Mouse (Mus musculus) adipocyte (in vitro differentiated cells): ENCODE results near the gene Tnnc2.
A peak's percentile ranks its signal among the peaks of the same experiment; 100 is the strongest.
"Not testable (repeated sequence)": the region's sequence is repeated elsewhere in the genome, so short reads cannot be mapped to it uniquely, and the experiment has no call there.

Source experiments
- DNase-seq: peaks from one replicate; pipeline ENCODE4 v3.0.0-alpha.2; 2016; ENCODE audit warnings: low spot score

The Tnnc2 gene

DNA sequence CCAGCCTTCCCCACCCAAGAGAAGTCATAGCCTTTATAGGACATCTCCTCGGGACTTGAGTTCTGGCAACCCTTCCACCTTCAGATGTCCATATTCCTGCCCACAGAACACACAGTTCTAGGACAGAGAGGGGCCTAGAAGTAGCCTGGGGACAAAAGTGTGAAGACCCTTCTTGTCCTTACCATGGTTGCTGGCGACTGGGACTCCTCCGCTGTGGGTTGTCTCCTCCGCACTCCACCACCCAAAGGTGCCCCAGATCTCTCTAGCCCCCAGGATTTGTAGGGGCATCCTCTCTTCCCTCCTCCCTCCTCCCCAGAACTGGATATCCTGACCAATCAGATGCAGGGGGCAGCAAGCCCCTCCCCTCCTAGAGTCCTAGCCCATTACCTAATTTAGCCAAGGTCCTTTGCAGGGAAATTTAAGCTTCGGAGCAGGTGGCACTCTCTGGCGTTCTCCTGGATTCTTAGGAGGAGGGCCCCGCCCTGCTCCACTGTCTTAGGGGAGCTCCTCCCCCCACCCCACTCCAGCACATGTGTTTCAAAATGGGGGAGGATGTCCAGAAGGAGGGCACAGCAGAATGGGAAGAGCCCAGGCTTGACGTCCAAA lies at the start of gene Tnnc2:
Tnnc2 (minus strand) TSS at position 487 of the 606 bp plus-strand sequence.
- DNase-seq = no peak

DNA sequence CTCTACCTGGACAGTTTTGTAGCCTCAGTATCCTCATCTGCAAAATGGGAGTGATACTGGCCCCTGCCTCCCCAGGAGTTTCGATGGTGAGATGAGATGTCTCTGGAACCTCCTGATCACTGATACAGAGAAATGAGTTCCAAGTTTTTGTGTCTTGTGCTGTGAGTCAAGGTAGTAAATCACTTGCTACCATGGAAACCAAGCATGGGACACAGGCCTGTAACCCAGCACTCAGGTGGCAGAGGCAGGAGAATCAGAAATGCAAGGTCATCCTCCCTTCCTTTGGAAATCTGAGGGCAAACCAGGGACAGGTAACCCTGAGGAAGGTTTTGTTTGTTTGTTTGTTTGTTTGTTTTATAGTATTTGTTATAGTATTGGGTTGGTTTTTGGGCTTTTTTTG lies 49.3 kb upstream of the Tnnc2 start:
- DNase-seq = no peak

DNA sequence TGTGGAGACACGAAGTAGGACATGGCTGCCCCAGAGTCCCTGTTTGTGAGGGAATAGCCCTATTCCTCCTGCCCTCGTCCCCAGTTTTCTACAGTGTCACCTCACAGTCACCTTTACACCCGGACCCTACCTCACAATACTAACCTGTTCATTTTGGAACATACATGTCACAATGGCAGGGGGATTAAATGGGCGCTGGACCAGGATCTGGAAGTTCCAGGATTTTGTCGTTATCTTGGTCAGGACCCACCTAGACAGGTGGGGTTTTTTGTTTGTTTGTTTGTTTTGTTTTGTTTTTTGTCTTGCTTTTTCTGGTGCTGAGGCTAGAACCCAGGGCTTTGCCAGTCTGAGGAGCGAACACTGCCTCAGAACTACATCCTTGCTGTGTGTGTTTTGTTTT lies 48.7 kb upstream of the Tnnc2 start, which contains the start of gene Spata25:
Spata25 (minus strand) TSS at position 101 of the 400 bp plus-strand sequence.
- no peak for DNase-seq

DNA sequence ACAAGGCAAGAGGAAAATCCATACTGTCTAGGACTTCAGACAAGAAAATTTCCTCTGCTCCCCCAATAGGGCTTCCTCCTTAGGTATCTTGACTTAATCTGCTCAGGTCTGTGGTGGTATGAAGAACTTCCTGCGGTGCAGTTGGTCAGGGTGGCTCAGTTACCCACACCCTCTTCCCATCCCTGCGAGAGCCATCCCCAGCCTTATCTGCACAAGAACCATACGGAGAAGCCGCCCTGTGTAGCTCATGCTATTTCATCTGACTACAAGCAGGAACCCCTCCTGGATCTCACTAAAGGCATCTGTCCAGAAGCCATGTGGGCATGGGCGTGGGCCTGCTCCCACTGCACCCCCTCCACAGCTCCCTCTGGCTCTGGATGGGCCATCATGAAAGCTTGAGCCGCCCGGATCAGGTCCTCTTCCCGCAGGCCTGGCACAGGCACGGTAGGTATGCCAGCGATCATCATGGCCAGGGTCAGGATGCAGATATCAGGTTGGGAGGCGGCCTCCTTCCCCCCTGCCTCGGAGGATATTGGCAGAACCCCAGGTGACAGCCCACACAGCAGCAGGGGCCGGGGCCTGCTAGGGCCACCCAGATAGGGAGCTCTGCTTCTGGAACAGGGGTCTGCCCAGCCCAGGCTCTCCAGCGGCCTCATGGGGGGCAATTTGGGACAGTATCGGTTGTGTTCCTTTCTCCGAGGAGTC lies 47.5 kb upstream of the Tnnc2 start:
- DNase-seq = no peak

DNA sequence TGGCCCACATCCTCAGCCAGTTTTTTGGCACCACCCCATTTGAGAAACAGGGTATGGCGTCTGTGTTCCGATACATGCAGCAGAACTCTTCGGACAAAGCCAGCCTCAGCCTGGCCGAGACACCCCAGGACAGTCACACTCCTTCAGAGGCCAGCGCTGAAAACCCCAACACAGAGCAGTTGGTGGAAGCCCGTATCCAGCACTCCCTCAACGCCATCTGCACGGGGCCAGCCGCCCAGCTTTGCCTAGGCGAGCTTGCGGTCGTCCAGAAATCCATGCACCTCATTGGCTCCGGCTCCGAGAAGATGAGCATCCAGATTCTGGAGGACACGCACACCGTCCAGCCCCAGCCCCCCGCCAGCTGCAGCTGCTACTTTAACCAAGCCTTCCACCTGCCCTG lies 45.8 kb upstream of the Tnnc2 start:
- DNase-seq = no peak

DNA sequence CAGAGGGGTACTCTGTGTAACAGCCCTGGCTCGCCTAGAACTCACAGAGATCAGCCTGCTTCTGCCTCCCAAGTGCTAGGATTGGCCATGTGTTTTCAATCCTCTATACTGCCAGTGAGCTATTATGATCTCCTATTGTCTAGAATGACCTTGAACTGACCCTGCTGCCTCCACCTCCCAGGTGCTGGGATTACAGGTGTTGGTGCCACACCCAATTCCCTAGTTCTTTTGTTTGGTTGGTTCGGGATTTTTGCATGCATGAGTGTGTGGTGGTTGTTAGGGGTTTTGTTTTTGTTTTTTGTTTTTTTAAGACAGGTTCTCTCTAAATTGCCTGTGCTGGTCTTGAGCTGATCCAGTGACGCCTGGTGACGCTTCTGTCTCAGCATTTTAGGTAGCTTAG lies 44.2 kb upstream of the Tnnc2 start:
- DNase-seq = no peak

DNA sequence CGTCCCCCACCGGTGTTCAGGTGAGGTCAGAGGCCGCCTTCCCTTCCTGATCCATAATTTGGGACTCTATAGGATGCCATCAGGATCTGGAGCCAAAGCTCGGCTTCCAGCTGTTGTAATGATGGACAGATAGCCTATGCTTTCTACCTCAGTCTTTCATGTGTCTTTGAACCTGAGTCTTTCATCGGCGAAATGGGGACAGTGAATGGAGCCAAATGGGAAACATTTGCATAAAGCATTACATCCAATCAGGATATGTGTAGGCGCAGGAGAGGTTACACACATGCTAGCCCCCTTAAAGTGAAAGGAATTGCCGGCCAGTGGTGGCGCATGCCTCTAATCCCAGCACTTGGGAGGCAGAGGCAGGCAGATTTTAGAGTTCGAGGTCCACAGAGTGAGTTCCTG lies 43.4 kb upstream of the Tnnc2 start:
- DNase-seq = no peak

DNA sequence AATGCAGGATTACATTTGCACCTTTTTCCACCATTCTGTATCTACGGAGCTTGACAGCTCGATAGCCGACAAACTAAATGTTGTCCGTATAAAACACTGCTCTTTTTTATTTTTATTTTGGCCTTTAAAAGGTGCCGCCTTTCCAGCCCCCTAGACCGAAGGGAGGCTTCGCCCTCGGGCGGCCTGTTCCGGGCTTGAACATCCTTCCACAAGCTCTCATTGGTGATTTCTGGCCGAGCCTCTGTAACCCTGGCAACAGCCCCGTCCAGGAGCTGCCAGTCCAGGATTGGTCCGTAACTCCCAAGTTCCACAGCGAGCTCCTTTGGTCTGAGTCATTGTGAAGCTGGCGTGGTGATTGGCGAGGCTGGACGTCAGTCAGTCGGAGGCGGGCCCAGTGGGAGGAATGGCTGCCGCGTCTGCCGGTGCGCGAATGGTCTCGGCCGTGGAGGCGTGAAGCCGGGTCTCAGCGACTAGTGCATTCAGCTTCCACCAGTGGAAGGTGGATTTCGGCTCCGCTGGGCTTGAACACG lies 42.9 kb upstream of the Tnnc2 start, which contains the start of gene Zswim1:
Zswim1 (plus strand) TSS at position 51 of the 530 bp plus-strand sequence.
- peak; percentile 99 for DNase-seq

DNA sequence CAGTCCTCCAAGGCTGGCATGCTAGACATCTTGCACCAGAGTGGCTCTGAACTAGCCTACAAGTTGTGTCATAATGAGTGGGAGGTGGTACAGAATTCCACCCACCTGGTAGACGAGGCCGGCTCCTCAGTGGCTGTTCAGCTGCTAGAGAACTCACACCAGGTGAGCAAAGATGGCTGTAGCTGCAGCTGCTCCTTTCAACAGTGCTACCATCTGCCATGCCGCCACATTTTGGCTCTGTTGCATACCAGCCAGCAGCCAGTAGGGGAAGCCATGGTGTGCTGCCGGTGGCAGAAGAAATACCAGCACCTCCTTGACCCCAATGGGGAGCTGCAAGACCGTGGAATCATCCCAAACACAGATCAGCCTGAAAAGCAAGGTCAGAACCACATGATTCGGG lies 41.3 kb upstream of the Tnnc2 start:
- no peak for DNase-seq

DNA sequence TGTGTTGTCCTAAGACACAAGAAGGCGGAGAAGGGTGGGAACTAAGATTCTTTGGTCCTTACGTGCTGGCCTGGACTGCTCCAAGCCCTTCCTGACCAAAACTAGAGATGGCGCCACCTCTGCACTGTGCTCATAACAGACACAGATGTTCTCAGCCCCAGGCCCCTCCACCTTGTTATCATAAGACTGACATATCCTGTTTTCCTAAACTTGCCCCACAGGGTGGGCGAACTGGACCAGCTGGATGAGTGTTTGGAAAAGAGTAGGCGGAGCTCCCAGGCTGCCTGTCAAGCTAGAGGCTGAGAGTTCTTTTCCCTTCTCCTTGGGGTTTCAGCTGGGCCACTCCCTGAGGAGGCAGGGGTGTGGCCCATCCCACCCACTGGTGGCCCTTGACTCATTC lies 37.9 kb upstream of the Tnnc2 start:
- no peak for DNase-seq

DNA sequence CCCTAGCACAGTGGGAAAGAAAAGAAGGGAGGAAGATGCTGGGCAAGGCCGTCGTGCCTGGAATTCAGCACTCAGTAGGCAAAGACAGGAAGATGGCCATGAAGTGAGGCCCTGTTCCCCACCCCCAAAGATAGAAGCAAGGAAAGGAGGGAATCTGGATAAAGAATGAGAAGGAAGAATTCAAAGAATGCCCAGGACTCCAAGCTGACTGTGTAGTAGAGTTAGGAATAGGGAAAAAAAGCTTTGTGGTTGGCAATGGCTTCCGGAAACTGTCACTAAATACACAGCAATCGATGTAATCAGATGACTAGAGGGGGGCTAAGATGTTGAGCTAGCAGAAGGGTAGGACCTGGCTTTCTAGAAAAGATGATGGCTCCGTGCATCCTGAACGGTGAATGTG lies 37.4 kb upstream of the Tnnc2 start:
- no peak for DNase-seq

DNA sequence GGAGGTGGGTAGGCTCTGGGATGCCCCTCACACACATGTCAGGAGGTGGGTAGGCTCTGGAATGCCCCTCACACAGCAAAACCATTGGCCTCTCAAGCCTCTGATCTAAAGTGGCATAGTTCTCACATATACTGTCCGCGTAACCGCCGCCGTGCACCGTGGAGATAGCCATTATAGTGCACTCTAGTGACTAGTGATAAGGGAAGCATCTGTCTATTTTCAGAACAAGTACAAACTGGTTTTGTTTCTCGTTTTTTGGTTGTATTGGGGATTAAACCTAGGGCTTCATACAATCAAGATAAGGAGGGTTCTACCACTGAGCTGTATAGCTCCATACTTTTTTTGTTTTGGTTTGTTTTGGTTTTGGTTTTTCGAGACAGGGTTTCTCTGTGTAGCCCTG lies 36.1 kb upstream of the Tnnc2 start:
- no peak for DNase-seq

DNA sequence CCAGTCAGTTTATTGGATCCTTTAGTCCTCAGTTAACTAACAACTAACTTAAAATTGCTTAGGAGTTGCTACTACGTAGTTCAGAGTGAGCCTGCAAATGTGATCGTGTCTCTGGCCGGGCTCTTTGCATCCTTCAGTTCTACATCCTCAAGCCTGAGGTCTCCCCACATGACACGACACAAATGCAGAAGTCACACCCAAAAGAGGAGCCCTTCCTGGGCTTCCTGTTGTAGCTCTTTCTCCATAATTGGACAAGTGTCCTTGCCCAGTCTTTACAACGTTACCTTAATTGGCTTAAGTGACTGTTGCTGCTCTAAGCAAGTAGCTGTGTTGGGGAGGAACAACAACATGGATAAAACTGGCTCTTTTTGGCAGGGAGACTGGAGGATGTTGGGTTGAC lies 35.6 kb upstream of the Tnnc2 start:
- no peak for DNase-seq

DNA sequence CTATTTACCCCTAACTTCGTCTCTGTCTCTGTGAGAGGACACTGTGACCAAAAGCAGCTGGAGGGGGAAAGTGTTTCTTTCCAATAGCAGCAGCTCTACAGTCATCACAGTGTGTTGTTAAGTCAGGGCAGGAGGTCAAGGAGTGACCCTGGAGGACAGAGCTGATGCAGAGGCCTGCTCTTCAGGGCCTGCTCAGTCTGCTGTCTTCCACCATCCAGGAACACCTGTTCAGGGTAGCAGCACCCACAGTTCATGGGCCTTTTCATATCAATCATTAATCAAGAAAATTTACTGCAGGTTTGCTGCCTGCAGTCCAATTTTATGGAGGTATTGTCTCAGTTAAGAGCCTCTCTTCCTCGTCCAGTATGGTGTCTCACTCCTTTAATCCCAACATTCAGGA lies 33.8 kb upstream of the Tnnc2 start:
- no peak for DNase-seq

DNA sequence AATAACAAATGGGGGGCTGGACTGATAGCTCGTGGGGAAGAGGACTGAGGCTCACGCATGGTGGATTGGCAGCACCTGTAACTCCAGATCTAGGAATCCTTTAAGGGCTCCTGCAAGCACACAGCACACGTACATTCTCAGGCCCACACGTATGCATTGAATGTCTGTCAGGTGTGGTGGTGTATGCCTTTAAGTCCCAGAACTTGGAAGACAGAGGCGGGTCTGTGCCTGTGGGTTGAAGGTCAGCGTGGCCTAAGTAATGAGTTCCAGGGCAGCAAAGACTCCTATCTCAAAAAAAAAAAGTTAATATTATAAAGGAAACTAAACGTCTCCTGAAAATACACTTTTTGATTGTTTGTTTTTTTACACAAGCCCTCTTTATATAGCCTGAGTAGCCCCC lies 26.8 kb upstream of the Tnnc2 start:
- no peak for DNase-seq

DNA sequence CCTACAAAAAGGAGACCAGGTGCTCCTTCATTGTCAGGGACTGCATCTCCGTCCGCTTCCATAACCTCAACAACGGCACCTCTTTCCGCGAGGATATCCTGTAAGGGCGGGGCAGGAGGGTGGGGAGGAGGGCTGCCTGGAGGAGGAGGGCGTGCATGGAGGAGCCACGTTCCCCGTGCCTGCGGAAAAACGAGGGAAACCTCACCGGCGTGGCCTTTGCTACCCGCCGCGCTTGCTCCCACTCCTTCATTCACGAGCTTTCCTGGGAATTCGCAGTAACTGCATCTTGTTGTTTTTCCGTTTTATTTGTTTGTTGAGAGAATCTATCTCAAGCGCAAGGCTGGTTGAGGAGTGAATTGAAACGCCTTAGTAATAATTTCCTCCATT lies 25.6 kb upstream of the Tnnc2 start:
- no peak for DNase-seq

DNA sequence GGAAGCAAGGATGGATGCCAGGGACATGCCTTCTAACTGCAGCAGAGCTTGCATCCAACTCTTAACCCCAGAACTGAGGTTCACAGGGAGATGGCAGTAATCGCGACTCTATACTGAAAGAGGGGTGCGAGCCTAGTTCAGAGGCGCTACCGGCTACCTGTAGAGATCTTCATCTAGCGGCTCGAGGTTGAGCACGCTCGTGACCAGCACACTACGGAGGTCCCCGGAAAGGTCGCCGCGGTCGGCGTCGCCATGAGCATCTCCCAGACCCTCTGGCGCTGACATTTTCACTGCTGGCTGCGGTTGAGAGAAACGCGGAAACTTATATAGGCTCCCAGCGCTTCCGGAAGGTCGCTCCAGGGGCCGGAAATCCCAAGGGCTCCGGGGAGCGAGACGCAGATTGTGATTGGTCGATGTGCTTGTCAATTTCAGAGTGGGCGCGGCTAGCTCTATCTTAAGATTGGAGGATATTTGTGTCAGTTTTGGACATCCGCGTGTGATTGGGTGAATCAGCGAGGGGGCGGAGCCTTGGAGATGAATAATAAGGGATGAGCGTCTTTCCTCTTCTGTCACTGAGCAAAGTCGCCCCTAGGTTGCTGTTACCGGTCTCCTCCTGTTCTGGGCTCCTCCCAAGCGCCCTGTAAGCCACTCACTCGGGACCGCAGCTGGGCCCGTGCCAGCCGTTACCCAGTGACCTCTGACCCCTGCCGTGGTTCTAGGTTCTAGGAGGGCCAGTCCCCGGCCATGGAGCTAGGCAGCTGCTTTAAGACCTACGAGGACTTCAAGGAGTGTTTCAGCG lies 25.0 kb upstream of the Tnnc2 start, which contains the start of the genes Acot8 and Zswim3:
Acot8 (minus strand) TSS at position 350 of the 799 bp plus-strand sequence.
Zswim3 (plus strand) TSS at position 566 of the 799 bp plus-strand sequence.
- DNase-seq = peak; percentile 99

DNA sequence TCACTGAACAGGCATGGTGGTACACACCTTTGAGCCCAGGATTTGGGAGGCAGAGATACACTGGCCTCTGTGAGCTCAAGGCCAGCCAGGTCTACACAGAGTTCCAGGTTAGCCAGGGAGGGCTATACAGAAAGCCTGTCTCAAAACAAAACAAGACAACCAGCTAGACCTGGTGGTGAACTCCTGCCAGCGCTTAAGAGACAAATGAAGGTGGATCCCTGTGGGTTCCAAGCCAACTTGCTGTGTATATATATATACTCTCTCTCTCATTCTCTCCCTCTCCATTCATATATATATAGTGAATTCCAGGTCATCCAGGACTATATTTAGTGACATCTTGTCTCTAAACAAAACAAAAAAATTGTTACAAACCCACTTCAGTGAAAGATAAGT lies 24.1 kb upstream of the Tnnc2 start:
- no peak for DNase-seq

DNA sequence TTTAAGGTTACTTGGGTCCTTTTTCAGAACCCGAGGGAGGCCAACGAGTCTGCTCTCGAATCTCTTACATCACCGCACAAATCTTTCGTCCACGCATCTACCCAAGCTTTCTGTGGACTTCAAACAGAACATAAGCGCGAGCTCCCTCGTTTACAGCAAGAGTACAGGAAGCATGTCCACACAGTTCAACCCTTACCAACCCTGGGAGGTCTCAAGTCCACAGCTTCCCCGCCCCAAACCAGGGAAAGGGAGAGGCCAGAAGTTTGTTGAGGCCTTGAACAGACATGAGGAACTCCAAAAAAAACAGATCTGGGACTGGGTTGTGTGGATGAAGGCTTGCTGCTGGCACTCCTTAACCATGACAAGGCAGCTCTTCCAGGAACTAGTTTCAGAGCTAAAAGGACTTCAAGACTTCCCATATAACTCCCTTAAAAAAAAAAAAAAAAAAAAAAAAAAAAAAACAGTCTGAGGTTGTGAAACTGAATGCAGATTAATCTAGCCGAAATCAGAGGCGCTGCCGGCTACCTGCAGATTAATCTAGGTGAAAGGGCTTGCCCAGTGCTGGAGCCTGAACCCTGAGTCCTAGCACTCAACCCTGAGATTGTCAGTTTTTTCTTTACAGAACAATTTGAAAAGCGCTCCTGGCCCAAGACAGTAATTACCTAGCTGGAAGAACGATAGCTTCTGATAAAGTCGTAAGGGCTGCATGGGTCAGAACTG lies 23.6 kb upstream of the Tnnc2 start:
- DNase-seq = no peak

DNA sequence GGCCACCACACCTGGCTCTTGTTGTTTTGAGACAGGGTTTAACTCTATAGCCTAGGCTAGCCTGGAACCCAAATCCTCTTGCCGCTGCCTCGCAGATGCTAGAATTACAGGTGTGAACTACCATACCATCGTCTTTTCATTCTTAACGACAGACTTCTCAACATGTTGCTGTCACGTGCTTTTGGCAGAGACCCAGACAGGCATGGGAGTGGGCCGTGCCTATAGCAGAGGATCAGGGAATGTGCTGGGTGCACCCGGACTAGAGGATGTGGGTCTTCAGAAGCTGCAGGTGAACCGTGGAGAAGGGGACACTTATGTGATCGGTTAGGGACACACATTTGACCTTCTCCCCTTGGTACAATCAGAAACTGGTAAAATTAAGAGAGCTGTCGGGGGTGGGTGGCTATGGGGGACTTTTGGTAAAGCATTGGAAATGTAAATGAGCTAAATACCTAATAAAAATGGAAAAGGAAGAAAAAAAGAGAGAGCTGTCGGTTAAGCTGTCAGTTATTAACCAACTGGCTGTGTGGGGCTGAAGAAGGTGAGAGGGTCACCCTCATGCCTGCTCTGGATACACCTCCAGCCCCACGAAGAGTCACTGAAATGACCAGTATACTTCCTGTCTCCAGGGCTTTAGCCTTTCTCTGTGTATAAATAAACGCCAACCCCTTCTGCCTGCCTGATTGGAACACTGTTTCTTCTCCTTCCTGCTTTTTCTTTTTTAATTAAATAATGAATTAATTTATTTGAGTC lies 20.7 kb upstream of the Tnnc2 start:
- no peak for DNase-seq

DNA sequence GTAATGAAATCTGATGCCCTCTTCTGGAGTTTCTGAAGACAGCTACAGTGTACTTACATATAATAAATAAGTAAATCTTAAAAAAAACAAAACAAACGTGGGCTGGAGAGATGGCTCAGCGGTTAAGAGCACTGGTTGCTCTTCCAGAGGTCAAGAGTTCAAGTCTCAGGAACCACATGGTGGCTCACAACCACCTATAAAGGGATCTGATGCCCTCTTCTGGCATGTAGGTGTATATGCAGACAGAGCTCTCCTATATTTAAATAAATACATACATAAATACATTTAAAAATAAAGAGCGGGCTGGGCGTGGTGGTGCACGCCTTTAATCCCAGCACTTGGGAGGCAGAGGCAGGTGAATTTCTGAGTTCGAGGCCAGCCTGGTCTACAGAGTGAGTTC lies 18.8 kb upstream of the Tnnc2 start:
- not testable (repeated sequence) for DNase-seq
